Mouse (Mus musculus) kidney, postnatal 10 days (tissue): ENCODE data around the gene Tubb1.

Source experiments
- DNase-seq: peaks from one replicate; pipeline ENCODE4 v3.0.0; 2021; ENCODE audit warnings: mixed read lengths

The Tubb1 gene

DNA sequence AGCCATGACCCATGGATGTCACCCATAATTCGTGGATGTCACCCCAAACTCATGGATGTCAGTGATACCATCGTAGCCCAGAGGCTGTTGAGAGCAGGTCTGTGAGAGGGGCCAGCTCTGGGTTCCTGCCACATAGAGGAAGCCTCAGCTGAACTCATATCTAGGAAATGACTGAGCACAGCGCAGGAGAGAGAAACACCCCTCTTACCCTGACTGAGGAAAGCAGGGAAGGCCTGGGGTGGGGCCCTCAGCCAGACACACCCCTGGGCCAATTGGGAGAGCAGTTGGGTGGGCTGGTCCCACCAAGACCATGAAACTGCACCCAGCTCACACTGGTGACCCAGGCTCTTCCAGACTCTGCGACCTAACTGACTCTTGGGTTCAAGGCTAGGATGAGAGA, at the start of gene Tubb1:
Tubb1 (plus strand) TSS at position 343 of the 400 bp plus-strand sequence.
- no peak for DNase-seq

DNA sequence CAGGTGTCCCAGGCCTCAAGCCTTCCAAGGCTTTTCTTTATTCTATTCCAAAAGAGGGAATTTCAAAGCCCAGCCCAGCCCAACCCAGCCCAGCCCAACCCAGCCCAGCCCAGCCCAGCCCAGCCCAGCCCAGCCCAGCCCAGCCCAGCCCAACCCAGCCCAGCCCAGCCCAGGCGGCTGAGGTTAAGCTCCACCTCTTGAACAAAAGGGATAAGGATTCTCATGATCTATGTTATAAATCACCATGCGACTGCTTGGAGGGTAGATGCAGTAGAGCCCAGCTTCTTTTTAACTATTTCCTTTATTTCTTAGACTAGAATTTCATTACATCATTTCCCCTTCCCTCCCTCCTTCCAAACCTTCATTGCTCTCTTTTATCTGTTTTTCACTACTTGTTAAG, 40.3 kb upstream of the Tubb1 start:
- no peak for DNase-seq

DNA sequence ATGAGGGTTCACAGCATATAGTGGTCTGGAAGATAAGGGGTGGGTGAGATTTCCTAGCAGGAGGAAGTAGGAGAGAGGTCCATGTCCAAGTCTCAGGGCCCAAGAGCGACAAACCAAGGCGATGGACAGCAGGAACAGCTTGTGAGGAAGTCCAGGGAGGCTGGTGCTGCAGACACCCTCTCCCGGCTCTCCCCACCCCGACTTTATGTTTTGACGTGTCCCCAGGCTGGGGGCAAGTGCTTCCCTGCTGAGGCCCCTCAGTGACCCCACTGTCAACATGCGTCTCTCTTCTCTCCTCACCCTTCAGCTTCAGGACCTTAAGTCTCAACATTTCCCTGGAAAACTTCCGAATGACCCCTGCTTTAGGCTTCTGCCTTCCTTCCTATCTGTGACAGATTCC, 37.4 kb upstream of the Tubb1 start:
- DNase-seq: no peak

DNA sequence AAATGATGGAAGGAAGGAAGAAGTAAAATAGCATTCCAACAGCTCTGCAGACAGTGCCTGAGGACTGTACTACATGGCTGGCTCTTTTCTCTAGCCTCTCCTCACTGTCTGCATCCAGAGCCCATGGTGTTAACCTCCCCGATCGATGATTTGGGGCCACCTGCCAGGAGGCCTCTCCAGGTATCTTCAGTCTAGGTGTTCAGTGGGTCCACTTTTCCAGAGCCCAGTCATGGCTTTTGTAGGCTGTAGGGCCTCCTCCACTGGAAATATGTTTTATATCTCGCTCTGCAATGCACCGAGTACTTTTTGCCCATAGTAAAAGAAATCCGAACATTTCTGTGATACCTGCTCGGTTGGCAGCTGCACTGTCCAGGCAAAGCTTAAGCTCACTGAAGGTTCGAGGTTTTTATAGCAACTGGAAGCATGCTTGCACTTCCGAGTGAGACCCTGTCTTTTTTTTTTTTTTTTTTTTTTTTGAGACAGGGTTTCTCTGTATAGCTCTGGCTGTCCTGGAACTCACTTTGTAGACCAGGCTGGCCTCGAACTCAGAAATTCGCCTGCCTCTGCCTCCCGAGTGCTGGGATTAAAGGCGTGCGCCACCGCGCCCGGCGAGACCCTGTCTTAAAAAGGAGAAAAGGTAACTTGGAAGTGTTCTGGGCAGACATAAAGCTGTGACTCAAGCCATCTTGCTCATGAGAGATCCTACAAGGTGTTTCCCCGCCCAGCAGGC, 35.3 kb upstream of the Tubb1 start:
- DNase-seq: no peak

DNA sequence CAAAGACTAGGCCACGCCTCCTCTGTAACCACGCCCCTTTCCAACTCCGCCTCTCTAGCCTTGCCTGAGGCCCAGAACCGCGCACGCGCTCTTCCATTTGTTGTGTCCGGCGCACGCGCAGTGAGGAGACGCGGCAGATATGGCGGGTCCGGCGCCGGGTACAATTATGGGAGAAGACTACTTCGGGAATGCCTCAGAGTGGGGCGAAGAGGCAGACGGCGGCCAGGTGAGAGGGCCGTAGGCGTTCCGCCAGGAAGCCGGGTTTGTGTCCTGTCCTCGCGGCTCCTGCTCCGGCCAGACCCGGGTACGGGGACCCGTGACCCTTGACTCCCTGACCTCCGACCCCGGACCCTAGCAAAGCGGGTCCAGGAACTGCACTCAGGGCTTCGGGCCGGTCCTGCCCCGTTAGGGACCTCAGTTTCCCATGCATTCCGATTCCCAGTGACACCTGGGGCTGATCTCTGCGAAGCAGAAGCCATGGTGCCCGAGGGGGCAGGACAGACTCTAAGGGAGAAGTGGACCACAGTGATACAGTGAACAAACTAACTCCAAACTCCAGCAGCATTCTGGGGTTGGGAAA, 34.7 kb upstream of the Tubb1 start, which contains the start of gene Nelfcd:
Nelfcd (plus strand) TSS at position 74 of the 580 bp plus-strand sequence.
- peak; percentile 97 for DNase-seq

DNA sequence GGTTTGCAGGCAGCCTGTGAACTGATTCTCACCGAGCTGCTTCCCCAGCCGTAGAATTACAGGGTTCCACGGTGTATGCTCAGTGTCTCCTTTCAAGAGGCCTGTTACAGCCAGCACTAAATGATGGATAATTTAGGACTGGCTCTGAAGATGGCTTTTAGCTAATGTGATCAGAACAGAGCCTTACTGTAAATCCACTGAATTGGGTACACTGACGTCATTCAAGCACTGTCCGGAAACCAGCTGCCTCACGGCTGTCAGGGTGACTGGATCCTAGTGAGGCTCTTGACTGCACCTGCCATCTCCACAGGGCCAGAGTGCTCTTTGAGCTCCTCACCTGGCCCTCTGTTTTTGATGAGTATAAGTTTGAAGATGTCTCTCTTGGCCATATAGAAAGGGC, 29.4 kb upstream of the Tubb1 start:
- no peak for DNase-seq

DNA sequence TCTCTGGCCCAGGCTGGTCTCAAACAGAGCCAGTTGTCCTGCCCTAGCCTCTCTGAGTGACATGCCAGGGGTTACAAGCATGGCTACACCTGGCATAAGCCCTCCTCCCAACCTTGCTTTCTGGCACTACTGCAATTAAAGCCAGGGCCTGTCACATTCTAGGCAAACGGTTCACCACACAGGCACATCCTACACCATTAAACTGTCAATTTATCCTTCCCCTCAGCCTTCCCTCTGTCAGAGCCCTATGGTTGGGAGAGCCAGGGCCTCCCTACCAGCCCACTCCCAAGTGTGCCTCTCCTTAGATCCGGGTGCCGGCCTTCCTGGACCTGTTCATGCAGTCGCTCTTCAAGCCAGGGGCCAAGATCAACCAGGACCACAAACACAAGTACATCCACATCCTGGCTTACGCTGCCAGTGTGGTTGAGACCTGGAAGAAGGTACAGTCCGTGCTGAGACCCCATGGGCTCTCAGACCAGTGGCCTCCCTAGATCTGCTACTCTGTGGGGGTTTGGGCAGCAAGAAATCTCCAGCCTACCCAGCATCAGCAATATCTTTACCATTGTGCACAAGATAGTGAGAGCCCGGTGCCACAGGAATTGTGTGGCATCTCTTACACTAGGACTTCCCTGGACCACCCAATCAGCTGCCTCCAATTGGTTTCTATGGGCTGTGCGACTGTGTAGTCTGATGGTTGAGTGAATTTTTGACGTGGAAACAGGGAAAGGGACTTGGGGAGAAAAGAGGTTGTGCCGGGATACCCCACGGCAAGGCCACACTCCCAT, 26.0 kb upstream of the Tubb1 start:
- no peak for DNase-seq

DNA sequence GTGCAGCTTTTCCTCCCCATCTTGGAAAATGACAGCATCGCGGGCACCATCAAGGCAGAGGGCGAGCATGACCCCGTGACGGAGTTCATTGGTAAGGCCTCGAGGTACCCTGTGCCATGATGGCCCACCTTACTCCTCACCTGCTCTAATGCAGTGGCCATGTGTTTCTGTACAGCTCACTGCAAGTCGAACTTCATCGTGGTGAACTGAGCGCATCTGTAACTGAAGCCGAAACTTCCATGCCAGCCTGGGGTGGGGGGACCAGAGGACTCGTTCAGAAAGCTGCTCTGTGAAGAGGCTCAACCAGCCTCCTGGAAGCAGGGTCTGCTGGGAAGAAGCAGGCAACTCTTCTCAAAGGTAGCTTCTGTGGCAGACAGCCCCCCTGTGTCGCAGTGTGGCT, 23.6 kb upstream of the Tubb1 start:
- DNase-seq: no peak

DNA sequence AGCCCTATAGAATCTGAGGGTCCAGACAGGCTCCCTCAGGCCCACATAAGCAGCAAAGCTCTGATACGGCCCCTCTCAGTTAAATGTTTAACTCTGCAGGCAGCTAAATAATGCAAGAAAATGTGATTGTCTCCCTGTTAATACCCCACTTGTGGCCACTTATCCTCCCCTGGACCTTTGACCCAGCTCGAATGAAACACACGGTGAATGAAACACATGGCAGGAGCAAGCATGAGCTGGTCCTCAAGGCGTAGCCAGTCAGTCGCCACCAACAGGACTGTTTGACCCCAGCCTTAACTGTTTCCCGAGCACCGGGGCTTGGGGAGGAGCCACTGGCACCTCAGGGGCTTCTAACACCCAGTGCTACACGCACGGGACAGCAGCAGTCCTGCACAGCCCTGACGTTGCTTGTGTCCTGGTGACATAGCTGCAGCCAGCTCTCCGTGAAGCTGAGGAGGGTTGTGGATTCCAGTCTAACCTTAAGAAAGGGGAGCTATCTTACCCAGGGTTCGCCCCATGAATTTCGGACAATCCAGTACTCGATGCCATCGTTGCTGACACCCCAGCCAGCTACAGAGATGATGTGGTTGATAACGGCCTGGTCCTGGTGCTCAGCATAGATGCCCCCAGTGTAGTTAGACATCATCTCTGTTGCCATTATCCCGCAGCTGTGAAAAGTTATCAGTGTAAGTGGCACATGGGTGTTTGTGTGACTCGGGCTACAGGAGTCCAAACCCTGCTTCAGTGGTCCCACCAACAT, 22.2 kb upstream of the Tubb1 start:
- DNase-seq: no peak

DNA sequence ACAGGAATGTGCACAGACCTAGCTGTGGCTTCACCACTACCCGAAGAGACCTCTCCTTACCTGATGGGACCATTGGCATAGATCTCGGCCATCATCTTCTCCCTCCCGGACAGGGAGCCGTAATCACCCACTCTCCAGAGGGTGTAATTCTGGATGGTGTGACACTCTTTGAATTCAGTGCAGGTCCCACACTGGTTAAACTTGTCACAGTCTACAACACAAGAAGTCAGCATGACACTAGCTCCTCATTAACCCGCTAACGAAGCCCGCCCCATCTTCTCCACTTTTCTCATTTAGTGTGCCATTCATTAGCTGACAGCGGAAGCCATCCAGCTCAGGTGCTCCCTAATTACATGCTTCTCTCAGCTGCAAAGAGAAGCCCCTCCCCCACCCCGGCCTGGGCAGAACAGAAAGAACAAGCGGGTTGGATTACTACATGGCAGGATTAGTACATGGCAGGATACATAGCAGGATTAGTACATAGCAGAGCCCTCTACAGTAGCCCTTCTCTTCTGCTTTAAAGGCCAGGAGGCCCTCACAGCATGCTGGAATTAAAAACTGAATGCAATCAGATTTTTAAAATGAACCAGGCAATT, 21.4 kb upstream of the Tubb1 start:
- no peak for DNase-seq

DNA sequence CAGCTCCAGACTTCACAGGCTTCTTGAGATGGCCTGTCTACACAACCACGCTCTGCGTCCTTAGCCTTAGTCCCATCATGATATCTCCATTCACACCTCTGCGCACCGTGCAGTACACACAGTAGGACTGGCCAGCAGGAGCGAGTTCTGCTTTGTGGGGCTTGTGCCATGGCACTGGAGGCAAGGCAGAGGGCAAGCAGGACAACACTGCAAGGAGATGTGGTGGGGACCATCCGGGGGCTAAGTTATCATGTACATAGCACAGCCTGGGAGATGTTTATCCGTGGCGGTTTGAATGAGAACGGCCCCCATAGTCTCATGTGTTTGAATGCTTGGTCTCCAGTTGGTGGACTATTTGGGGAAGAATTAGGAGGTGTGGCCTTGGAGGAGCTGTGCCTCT, 15.6 kb upstream of the Tubb1 start:
- DNase-seq: no peak

DNA sequence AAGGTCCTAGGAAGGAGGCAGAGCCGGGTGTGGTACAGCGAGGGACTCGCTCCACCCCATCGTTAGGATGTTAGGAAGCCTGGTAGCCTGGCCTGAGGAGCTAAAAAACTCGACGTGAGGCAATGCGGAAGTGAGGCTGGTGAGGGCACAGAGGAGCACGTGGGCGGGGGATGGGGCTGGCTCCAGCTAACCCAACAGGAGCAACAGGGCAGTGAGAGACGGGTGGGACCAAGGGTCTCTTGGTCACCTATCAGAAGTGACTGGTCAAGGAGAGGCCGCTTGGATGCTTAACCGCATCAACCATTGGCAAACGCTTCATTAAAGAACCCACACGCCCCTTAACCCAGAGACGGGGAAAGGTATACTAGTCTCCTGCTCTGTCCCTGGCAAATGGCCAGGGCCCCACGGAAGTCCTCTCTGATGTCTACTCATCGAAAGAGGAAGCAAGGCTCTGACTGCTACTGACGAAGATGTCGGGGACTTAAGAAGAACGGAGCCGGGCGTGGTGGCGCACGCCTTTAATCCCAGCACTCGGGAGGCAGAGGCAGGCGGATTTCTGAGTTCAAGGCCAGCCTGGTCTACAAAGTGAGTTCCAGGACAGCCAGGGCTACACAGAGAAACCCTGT, 14.3 kb upstream of the Tubb1 start:
- no peak for DNase-seq

DNA sequence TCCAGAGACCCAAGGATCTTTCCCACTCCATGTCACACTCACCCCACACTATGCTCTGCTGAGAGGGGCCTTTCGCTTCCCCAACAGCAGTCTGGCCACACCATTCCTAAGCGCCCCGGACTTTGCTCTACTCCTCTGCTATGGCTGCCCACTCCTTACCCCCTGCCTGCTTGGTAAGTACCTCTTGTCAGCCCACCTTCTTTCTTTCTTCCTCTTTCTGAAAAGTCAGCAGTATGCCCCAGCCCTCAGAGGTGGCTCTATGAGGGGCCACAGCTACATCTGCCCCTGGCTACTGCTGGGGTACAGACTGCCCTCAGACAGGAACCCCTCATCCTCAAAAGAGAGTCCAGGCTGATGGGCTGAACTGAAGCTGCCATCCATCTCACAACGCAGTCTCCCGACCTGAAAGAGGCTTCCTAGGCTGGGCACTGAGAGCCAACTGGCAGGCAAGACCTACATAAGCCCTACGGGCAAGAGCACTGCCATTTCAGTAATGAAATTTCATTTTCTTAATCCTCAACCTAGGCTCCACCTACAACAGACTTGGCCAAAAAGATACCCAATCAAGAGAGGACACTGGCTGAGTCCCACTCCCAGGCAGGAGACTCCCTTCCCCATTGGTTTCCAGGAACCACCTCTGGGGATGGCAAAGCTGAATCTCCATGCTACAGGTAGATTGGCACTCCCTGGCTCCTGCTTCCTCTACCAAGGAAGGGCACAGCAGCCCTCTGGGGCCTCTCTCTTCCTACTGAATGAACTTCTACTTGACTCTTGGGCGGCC, 13.4 kb upstream of the Tubb1 start:
- DNase-seq: no peak

DNA sequence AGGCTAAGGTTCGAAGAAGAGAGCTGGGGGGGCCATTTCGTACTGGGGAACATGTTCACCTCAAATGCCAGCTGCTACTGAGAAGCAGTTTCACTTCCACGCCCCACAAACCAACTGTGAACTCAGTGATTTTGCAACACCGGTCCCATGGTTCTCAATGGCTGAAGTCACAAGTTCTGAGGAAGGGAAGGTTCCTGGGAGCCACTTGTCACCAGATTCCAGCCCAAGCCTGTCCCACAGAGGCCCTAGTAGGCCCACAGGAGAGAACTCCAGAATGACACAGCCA, 12.9 kb upstream of the Tubb1 start:
- no peak for DNase-seq

DNA sequence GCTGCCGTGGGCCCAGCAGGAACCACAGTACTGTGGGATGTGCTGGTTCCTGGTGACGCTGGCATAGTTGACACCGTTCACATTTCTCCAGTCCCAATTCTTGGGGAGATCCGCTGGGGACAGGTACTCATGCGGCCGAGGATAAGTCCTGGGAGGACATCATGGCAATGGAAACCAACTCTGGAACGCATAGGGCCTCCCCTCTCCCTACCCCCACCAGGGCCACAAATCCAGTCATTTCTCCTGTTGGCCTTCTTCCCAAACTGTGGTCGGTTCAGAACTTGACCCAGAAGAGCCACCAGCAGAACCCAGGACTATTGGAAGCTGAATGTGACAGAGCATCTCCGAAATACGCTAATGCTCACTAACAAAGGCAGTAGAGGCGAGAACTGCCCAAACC, 12.3 kb upstream of the Tubb1 start:
- no peak for DNase-seq

DNA sequence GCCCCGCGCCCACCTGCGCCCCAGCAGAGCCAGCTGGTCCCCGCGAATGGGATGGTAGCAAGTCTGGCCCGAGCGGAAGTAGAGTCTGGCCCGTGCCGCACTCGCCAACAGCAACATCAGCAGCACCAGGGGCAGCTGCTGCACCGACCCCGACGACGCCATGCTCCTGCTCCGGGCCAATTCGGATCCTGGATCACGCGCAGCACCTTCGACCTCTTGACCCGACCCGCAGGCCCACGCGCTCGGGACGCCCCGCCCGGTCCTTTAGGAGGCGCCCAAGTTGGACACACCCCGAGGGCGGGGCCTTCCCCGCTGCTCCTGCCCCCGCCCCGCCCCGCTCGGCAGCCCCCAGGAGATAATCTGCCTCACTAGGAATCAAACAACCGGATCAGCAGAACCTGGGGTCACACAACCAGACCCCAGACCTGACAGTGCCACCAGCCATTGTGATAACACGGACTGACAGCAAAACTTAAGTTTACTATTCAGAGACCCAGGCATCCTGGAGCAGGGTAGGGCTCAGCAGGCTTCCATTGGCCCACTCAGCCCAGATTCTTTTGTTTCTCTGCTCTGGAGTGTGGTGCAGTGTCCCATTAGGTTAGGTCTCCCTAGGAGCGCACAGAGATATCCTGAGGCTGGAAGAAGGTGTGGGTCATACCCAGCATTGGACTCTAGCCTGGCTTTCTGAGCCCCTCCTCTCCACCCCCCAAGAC, 11.6 kb upstream of the Tubb1 start, which contains the start of gene Ctsz:
Ctsz (minus strand) TSS at position 303 of the 713 bp plus-strand sequence.
- DNase-seq: peak; percentile 85

DNA sequence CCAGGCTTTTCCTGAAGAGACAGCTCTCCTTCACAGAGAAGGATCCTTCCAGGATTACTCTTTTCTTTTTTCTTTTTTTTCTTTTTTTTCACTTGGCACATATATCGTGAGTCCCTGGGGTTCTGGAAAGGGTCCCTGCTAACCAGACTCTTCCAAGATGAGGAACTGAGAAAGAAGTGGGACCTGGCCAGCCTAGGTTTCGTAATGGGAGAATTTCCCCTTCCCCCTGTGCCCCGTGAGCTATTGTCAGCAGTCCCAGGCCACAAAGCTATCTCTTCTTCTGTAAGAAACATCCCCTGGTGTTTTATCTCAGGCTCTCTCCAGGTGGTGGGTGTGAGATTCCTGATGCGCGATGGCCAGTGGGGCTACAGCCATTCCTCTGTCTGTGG, 11.1 kb upstream of the Tubb1 start:
- no peak for DNase-seq

DNA sequence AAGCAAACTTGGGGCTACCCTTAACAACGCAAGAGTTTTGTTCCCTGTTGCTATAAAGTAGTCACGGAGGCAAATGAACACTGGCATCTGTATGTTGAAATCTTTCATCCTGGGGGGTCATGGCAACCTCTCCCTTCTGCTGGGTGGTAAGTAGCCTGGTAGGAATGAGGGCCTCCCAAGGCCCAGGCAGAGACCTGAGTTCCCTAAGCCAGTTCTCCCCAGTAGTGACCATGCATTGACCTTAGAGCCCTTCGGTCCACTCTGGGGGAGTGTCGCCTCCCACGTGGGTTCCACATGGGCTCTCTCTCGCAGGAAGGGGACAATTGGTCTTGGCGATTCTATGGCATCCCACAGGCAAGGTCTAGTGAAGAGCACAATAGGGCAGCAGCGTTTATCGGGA, 10.5 kb upstream of the Tubb1 start:
- DNase-seq: no peak

DNA sequence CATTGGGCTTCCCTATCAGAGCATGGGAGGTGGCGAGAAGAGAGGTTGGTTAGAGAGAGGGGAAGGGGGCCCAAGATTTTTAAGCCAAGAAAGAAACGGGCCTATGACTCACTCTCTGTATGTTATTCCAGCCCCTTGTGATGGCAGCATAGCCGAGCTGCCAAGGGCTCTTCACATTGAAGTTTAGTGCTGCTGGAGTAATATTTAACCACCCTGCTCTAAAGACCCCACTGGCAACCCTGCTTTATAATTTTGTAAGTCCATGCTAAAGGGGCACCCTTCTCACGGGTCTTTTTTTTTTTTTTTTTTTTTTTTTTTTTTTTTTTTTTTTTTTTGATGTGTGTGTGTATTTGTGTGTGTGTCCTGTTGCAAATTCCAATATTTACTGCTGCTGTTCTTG, 8.6 kb upstream of the Tubb1 start:
- no peak for DNase-seq

DNA sequence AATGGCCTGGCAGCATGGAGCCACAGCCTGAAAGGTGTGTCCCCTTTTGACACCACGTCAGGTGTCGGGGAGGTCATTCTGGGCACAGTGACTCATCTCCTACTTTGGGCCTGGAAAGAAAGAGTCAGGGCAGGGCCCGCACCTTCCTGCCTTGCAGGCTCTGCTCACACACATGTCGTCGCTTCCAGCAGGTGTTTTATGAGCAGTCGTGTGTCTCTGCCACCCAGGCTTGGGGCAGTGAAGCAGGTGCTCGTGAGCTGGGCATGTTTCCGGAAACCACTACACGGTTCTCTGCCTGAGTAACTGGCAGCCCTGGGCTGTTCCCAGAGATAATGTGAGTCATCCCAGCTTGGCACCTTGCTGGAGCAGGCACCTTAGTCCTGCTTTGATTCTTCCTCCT, 8.0 kb upstream of the Tubb1 start:
- DNase-seq: peak; percentile 19

DNA sequence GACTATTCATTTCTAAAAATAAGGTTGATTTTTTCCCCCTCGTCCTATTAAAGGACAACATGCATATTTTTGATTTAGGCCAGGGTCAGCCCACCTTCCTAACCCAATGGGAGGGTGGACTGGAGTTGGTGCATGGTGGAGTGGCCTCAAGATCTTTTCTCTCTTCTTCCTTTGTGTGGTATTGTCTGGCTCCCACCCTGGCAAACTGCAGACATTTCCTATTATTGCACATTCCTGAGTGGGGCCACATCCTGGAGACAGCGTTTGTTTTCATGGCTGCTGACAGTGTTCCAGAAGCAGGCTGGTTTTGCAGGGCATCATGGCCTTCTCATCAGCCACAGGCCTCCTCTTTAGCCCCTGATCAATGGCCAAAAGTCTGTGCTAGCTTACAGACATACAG, 7.4 kb upstream of the Tubb1 start:
- no peak for DNase-seq
